Mouse (Mus musculus) Patski (cell line): ENCODE results near the gene Ssr2. TPM values are rescaled to one million over a fixed set of nuclear protein-coding genes. Genes with fewer than 3 reads are reported as not detected.

ENCODE experiments used
- ATAC-seq: fragments of 100-300 bp; one replicate; pipeline ENCODE4 v1.8.0; 2021
- CTCF ChIA-PET: fragments of 350-600 bp; sonication (Branson Sonifier 250); formaldehyde crosslinking; loops from one replicate; lab custom pipeline; 2022; ENCODE audit warnings: inconsistent platforms; lab: Charles Lee
- POLR2A ChIA-PET: fragments of 350-600 bp; sonication (Branson Sonifier 250); formaldehyde crosslinking; loops from one replicate; lab custom pipeline; 2022; ENCODE audit warnings: antibody characterized with exemption, inconsistent platforms; lab: Charles Lee
- DNase-seq: peaks from one replicate; pipeline ENCODE4 v3.0.0-alpha.2; 2011; ENCODE audit warnings: low read depth, low spot score
- H3K27me3 ChIP-seq: fragments of 371-371 bp; one replicate; pipeline ENCODE4 v1.5.1; 2021
- CTCF ChIP-seq: fragments of 100-300 bp; IDR thresholded peaks from one replicate; pipeline ENCODE4 v1.5.1; 2021
- in situ Hi-C: fragments of 300-500 bp; cut with MboI; formaldehyde crosslinking; loops from 3 replicates; pipeline ENCODE4 v1.11.1; 2018; ENCODE audit warnings: low pct_unique_long_range_greater_than_20kb, mixed read lengths
- polyA plus RNA-seq: library from polyadenylated mRNA; unstranded; gene quantifications from one replicate; pipeline ENCODE4 v1.2.3, GENCODE M21; 2021

The Ssr2 gene
- polyA plus RNA-seq, 1 experiment from 2014 or later: 410 TPM

- no peak for TF ChIP-seq CTCF
- CTCF ChIA-PET: interaction anchor here (1.0 to 4.5 kb wide), 3 partner anchors 11 to 56 kb away, joined by 3 to 29 read pairs (median 6); no protein-coding TSS in a partner anchor
- POLR2A ChIA-PET: interaction anchor here (0.8 to 4.9 kb wide), 2 partner anchors 12 to 25 kb away, joined by 3 to 35 read pairs; no protein-coding TSS in a partner anchor
Observed at GRCm38 (mm10) chr3:88551586-88551985, 24.1 kb upstream of the Ssr2 start.

GRCm38 (mm10) chr3:88552082-88552645 lies 23.5 kb upstream of the Ssr2 start:
- no peak for ATAC-seq
- in situ Hi-C loops: no loop called here

More at GRCm38 (mm10) chr3:88551586-88551985, 24.1 kb upstream of the Ssr2 start:
- in situ Hi-C loops: no loop called here
- DNase-seq (no peak), ATAC-seq (no peak)
- no peaks in the 10 kb centered on the region for H3K27me3 ChIP-seq

GRCm38 (mm10) chr3:88552676-88553524 lies 22.8 kb upstream of the Ssr2 start, which contains the start of gene Lamtor2:
TSS of gene Lamtor2 (minus strand) at chr3:88553074.
- in situ Hi-C loops: no loop called here
- ATAC-seq (peak; percentile 86), DNase-seq (peak; percentile 98)
- no peaks in the 10 kb centered on the region for H3K27me3 ChIP-seq
- CTCF ChIA-PET: interaction anchor here (1.1 to 4.5 kb wide), 4 partner anchors 10 to 69 kb away, joined by 3 to 29 read pairs (median 5); no protein-coding TSS in a partner anchor
- no peak for TF ChIP-seq CTCF
- POLR2A ChIA-PET: interaction anchor here (0.6 to 4.9 kb wide), 7 partner anchors 10 to 206 kb away, joined by 3 to 35 read pairs (median 3); no protein-coding TSS in a partner anchor

More at GRCm38 (mm10) chr3:88552082-88552645, 23.5 kb upstream of the Ssr2 start:
- no peaks in the 10 kb centered on the region for H3K27me3 ChIP-seq
- TF ChIP-seq CTCF: no peak
- POLR2A ChIA-PET: interaction anchor here (0.6 to 4.9 kb wide), 4 partner anchors 9 to 205 kb away, joined by 3 to 35 read pairs (median 4); no protein-coding TSS in a partner anchor
- DNase-seq: no peak
- CTCF ChIA-PET: interaction anchor here (1.0 to 4.5 kb wide), 4 partner anchors 11 to 68 kb away, joined by 3 to 29 read pairs (median 4); no protein-coding TSS in a partner anchor

GRCm38 (mm10) chr3:88553525-88553879 lies 22.2 kb upstream of the Ssr2 start, which contains the start of gene Ubqln4:
TSS of gene Ubqln4 (plus strand) at chr3:88553758.
- in situ Hi-C loops: no loop called here
- ChIA-PET CTCF (interaction anchor here (1.5 to 4.5 kb wide), 4 partner anchors 9 to 39 kb away, joined by 4 to 29 read pairs (median 8); no protein-coding TSS in a partner anchor), POLR2A (interaction anchor here (0.8 to 4.9 kb wide), 6 partner anchors 10 to 38 kb away, joined by 3 to 35 read pairs (median 6); no protein-coding TSS in a partner anchor)
- peak; percentile 84 for ATAC-seq
- DNase-seq: peak; percentile 63
- H3K27me3 ChIP-seq: no peaks in the 10 kb centered on the region
- no peak for TF ChIP-seq CTCF

- in situ Hi-C loops: no loop called here
- ChIA-PET POLR2A (interaction anchor here (0.6 to 4.9 kb wide), 11 partner anchors 9 to 86 kb away, joined by 3 to 35 read pairs (median 4); partner anchors contain the start of gene Mex3a), CTCF (interaction anchor here (0.7 to 4.5 kb wide), 13 partner anchors 9 to 160 kb away, joined by 3 to 29 read pairs (median 3); no protein-coding TSS in a partner anchor)
- ATAC-seq (no peak), DNase-seq (no peak)
- H3K27me3 ChIP-seq: no peaks in the 10 kb centered on the region
- TF ChIP-seq CTCF: no peak
Observed at GRCm38 (mm10) chr3:88553880-88554586, 21.6 kb upstream of the Ssr2 start.

- no peak for TF ChIP-seq CTCF
- no peak for ATAC-seq
- no peaks in the 10 kb centered on the region for H3K27me3 ChIP-seq
- CTCF ChIA-PET: interaction anchor here (0.7 to 4.5 kb wide), 9 partner anchors 8 to 159 kb away, joined by 3 to 29 read pairs (median 6); no protein-coding TSS in a partner anchor
- POLR2A ChIA-PET: interaction anchor here (0.7 to 4.9 kb wide), 7 partner anchors 8 to 78 kb away, joined by 3 to 35 read pairs (median 4); partner anchors contain the start of gene Mex3a
- DNase-seq: no peak
- in situ Hi-C loops: no loop called here
Observed at GRCm38 (mm10) chr3:88555069-88555605, 20.5 kb upstream of the Ssr2 start.

- no peak for TF ChIP-seq CTCF
- ATAC-seq (no peak), DNase-seq (no peak)
- POLR2A ChIA-PET: interaction anchor here (4.9 kb wide), 1 partner anchor 8 kb away, joined by 35 read pairs; no protein-coding TSS in a partner anchor
- CTCF ChIA-PET: interaction anchor here (1.2 to 1.9 kb wide), 3 partner anchors 11 to 158 kb away, joined by 3 to 8 read pairs (median 6); no protein-coding TSS in a partner anchor
- no peaks in the 10 kb centered on the region for H3K27me3 ChIP-seq
- in situ Hi-C loops: no loop called here
Observed at GRCm38 (mm10) chr3:88555731-88556130, 19.9 kb upstream of the Ssr2 start.

GRCm38 (mm10) chr3:88556616-88557015 lies 19.1 kb upstream of the Ssr2 start:
- ChIA-PET CTCF (interaction anchor here (1.7 kb wide), 1 partner anchor 12 kb away, joined by 6 read pairs; no protein-coding TSS in a partner anchor), POLR2A (interaction anchor here (1.0 to 1.3 kb wide), 2 partner anchors 30 to 36 kb away, joined by 3 to 4 read pairs; no protein-coding TSS in a partner anchor)
- in situ Hi-C loops: no loop called here
- DNase-seq (no peak), ATAC-seq (no peak)
- no peaks in the 10 kb centered on the region for H3K27me3 ChIP-seq
- no peak for TF ChIP-seq CTCF

DNA sequence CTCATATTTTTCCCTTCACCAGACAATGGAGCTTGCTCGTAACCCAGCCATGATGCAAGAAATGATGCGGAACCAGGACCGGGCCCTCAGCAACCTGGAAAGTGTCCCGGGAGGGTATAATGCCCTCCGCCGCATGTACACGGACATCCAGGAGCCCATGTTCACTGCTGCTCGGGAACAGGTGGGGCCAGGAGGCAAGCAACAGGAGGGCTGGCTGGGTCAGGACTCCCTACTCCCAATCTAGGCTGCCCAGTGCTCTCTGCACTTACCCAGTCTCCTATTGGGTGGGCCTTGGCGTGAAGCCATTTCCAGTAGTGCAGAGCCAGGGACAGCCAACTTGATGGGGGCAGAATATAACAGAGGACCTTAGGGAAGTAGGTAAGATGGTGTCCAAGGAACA lies 16.1 kb upstream of the Ssr2 start:
- POLR2A ChIA-PET: interaction anchor here (1.2 kb wide), 1 partner anchor 31 kb away, joined by 3 read pairs; no protein-coding TSS in a partner anchor
- TF ChIP-seq CTCF: no peak
- H3K27me3 ChIP-seq: no peaks in the 10 kb centered on the region
- CTCF ChIA-PET: no interaction called here
- ATAC-seq (no peak), DNase-seq (no peak)
- in situ Hi-C loops: no loop called here
